Mouse (Mus musculus) monocyte, adult 2 months (primary cell): ENCODE measurements around the gene Mrgpra2a.
"Not testable (repeated sequence)": the region's sequence is repeated elsewhere in the genome, so short reads cannot be mapped to it uniquely, and the experiment has no call there.

ENCODE experiments used
- DNase-seq, 2 experiments: peaks; one replicate each; pipeline ENCODE4 v3.0.0; 2022; ENCODE audit warnings: low spot score in 2 of 2, low read depth in 1 of 2

Gene Mrgpra2a

GRCm38 (mm10) chr7:47452015-47452414 lies at the start of gene Mrgpra2a:
Mrgpra2a (minus strand) TSS chr7:47452139.
- not testable (repeated sequence) for DNase-seq

GRCm38 (mm10) chr7:47491266-47491665 lies 39.3 kb upstream of the Mrgpra2a start:
- not testable (repeated sequence) for DNase-seq

- not testable (repeated sequence) for DNase-seq
Measured at GRCm38 (mm10) chr7:47489438-47489837, 37.5 kb upstream of the Mrgpra2a start.

- not testable (repeated sequence) for DNase-seq
Measured at GRCm38 (mm10) chr7:47483181-47483580, 31.2 kb upstream of the Mrgpra2a start.

- DNase-seq: not testable (repeated sequence)
Measured at GRCm38 (mm10) chr7:47473904-47474303, 22.0 kb upstream of the Mrgpra2a start.

GRCm38 (mm10) chr7:47465278-47465981 lies 13.5 kb upstream of the Mrgpra2a start:
- not testable (repeated sequence) for DNase-seq

GRCm38 (mm10) chr7:47445729-47446128 lies 6.2 kb downstream of the Mrgpra2a start:
- DNase-seq: not testable (repeated sequence)

- not testable (repeated sequence) for DNase-seq
Measured at GRCm38 (mm10) chr7:47436463-47436862, 15.5 kb downstream of the Mrgpra2a start.

- not testable (repeated sequence) for DNase-seq
Measured at GRCm38 (mm10) chr7:47427815-47428508, 24.0 kb downstream of the Mrgpra2a start.

GRCm38 (mm10) chr7:47410602-47411001 lies 41.3 kb downstream of the Mrgpra2a start:
- DNase-seq: no peak

- DNase-seq: no peak
Measured at GRCm38 (mm10) chr7:47409545-47409944, 42.4 kb downstream of the Mrgpra2a start.

- no peak for DNase-seq
Measured at GRCm38 (mm10) chr7:47401125-47401524, 50.8 kb downstream of the Mrgpra2a start.
